Mouse (Mus musculus) mesoderm, embryonic 11.5 days (tissue): ENCODE data around the gene Dnajc8.
A peak's percentile ranks its signal among the peaks of the same experiment; 100 is the strongest.

Source experiments
- DNase-seq: peaks from one replicate; pipeline ENCODE4 v3.0.0-alpha.2; 2012; ENCODE audit warnings: low read depth, low spot score

Dnajc8 gene

DNA sequence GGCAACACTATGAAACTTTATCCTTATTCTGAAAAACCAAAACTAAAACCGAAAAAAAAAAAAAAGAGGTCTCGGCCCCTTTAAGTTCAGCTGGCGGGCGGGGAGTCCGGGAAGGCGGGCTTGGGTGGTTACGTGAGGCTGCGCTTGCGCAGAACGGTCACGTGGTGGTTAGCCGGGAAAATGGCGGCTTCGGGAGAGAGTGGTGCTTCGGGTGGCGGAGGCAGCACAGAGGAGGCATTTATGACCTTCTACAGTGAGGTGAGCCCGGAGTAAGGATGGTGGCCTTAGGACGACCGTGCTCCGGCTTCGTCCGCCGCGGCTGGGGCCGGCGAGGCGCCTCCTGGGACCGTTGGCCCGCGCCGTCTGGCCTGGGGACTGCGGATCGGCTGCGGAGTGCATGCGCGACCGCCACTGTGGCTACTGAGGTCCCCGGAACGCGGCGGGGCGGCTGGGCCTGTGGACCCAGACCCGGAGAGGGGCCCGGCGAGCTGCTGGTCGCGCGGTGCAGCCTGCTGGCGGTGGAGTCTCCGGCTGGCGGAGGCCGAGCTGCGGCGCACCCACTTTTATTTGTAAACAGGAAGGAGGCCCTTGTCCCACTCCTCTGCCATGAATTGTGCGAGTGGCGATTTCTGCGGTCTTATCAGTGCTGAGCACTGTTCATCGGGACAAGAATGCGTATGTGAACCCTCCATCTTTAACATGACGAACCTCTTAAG is at the start of gene Dnajc8:
Gene Dnajc8, plus strand, starts transcription at position 145 of the 716 bp plus-strand sequence.
- DNase-seq, result peak; percentile 95

DNA sequence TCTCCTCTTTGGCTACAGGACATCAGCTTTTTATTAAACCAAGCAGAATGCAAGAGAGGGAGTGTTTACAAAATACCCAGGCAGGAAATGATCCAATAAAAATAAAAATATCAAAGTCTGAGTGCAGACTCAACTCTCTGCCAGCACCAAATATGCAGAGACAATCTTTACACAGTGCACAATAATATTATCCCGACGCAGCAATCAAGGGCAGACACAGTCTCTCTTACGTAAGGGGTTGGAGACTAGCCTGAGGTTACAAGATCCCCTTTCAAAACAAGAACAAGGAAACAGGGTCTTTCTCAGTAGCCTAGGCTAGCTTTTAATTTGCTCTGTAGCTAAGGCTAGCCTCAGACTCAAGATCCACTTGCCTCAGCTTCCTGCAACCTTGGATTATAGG is 46.8 kb upstream of the Dnajc8 start:
- no peak for DNase-seq

DNA sequence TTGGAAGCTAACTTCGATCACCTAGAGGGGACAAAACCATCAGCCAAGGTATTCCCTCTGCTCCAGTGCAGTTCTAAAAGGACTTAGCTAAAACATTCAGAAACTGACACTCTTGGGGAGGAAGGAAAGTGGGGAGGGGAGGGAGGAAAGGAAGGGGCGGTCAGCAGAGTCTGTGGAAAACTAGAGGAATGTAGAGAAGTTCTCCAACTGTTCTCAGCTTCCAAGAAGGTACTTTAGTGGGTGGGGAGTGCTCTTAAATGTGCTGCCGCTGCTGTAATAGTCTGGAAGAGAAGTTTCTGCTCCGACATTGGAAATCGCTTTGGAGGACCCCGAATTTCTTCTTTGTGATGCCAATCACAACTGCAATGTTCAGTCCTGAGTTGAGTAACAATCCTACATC is 46.4 kb upstream of the Dnajc8 start:
- DNase-seq, result no peak

DNA sequence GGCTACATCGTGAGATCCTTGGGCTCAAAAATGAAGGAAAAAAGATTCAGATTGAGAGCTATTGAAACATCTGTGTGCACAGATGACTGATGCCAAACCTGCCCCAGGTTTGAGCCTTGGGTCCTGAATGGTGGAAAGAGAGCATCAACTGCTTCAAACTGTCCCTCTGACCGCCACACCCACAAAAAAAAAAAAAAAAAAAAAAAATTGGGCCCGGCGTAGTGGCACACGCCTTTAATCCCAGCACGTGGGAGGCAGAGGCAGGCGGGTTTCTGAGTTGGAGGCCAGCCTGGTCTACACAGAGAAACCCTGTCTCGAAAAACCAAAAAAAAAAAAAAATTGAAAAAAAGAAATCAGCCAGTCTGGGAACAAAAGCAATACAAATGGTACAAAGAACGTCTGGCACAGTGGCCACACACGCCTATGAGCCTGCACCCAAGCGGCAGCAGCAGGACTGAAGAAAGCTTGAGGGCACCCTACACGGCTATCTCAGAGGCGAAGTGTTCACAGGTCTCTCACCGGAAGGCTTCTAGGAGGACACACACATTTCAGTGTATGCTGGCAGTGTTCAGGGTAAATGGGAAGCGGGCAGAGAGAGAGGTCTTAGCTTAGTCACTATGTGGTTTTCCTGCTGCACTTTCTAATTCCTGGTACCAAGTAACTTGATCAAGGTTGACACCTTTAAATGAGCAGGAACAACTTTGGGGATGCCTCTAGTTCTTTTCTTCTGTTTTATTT is 44.9 kb upstream of the Dnajc8 start:
- DNase-seq, result no peak

DNA sequence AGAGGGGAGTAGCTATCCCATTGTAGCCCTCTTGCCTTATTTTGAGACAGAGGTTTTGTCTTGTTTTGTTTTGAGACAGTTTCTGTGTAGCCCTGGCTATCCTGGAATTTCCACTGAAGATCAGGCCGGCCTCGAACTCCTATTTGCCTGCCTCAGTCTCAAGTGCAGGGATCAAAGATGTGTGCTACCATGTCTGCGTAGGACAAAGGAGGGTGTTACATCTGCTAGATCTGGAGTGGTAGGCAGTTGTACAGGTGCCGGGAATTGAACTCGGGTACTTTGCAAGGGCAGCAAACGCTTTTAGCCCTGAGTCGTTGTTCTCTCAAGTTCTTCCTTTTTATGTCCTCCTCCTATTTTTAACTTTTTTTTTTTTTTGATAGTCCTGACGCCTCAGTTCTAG is 44.3 kb upstream of the Dnajc8 start:
- DNase-seq, result no peak

DNA sequence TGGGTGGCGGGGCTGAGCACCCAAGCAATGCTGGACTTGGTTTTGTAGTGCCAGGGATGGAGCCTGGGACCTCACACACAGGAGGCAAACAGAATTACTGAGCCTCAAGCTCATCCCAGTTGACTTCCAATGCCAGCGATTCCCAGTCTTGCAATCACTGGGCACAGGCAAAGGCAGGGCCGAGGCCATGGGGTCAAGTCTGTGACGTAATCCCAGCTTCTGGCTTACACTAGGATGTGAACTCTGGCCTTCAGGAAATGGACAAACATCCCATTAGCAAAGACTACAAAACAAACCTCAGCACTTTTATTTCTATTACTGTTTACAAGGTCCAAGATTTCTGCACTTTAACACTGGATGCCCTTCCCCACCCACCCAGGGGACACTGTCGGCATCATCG is 43.6 kb upstream of the Dnajc8 start:
- no peak for DNase-seq

DNA sequence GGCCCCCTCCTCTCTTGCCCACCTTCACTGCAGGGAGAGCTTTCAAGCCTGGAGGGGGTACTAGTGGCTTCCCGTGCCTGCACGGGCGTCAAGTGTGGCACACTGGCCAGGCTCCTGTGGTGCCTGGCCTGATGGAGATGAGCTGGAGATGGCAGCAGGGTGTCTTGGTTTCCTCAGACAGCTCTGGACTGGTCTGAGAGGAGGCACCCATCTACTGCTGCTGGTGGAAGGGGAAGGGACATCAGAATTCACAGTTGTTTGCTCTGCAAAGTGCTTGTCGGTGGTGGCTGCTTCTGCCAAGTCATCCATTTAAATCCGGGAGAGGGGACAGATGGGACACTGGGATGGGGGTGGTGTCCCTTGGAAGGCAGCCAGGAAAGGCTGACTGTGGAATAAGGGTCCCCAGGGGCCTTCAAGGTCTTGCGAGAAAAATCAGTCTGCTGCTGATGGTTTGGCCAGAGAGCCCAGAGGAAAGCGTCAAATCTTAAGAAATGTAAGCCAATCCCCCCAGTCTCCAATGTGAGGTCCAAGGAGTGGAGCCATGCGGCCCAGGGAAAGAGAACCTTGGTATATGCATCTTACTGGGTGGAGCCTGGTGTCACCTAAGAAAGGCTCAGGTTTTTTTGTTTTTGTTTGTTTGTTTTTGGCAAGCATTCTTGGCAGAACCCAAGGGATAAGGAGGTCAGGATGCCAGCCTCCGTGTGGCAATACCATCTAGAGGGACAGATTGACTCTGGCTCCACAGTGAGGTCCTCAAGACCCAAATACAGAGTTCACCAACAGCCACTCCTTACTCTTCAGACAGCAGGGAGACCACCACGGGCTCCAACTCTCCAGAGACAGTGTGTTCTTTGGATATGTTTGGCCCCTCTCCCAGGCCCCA is 42.9 kb upstream of the Dnajc8 start:
- no peak for DNase-seq

DNA sequence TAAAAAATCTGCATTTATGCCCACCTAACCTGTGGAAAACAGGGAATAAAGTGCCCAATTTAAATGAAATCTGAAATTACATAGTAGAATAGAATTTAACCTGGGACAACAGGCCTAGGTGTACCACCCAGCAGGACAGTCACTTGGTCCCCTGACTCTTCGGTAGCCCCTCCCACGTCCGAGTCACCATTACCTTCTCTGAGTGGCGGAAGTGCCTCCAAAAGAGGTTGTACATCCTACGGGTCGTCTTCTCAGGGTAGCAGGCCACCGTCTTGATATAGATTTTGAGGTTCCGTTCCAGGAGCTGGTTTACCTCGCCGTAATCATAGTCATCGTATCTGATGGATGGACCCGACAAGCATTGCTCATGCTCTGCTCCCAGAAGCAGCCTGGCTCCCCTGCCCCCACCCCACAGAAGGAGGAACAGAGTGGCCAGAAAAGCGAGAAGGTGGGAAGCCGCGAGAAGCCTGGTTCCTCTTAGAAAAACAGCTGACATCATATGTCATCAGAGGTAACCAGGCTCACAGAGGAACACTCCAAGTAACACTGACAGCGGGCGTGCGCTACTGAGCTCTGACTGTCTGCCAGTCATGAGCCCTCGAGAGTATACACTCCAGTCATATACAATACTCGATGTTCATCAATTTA is 41.0 kb upstream of the Dnajc8 start:
- no peak for DNase-seq

DNA sequence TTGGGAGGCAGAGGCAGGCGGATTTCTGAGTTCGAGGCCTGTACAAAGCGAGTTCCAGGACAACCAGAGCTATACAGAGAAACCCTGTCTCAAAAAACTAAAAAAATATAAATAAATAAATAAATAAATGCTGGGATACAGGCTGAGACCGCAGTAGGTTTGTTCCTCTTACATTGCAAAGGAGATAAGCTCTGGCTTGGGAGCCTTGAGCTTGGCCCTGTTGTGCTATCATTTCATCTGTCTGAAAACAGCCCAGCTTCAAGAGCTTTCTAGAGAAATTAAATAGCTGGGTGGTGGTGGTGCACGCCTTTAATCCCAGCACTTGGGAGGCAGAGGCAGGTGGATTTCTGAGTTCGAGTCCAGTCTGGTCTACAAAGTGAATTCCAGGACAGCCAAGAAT is 33.7 kb upstream of the Dnajc8 start:
- DNase-seq, result no peak

DNA sequence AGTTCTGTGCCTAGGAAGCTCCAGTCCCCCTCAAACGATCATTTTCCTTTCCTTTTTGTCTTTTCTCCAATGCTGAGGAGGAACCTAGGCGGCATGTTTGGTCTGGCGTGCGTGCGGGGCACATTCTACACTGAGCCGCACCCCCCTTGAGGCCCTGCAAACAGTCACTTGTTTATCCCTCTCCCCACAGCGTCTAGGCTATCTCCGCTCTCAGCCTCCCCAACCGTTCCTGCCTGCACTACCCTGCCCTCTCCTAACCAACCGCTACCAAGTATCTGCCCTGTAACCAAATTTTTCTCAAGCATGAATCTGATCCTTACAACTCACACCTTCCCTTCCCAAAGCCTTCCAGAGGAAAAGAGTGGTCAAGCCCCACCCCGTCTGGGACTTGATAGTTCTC is 32.0 kb upstream of the Dnajc8 start:
- DNase-seq, result no peak

DNA sequence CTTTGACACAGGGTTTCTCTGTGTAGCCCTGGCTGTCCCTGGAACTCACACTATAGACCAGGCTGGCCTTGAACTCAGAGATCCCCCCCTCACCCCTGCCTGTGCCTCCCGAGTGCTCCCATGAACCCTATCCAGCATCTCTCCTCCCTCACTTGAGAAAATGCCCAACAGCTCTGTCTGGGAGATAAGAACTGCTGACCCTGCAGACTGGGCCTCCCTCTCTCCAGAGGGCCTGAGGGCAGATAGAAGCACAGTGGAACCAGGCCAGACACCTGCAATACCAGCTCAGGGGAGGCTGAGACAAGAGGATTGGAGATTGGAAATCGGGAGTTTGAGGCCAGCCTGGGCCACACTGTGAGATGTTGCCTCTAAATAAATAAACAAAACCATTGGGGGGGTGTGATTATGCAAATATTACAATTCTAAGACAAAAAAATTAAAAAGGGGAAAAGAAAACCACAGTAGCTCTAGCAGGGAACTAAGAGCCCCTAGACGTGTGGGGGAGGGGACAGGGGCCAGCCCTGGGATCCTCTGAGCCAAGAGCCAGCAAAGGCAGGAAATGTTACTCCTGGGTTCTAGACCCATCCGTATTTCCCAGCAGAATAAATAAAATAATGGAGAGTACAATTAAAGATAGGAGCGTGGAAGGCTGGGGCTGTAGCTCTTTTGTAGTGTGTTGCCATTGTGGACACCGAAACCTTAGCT is 30.2 kb upstream of the Dnajc8 start:
- DNase-seq, result no peak

DNA sequence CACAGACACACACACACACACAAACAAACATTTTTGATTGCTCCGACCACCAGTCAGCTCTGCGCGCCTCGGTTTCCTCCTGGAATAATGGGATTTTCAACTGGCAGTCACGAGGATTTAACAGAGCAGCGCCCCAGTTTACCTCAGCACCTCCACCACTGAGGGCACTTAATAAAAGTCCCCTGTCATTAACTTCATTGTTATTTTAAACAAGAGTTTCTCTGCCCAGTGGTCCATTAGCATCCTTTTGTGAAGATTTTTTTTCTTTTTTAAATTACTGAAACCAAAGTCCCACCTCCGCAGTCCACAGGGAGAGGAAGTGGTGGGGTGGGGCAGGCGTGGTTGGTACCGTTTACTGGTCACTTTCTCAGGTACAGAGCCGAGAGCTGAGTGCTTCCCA is 29.6 kb upstream of the Dnajc8 start:
- DNase-seq, result no peak

DNA sequence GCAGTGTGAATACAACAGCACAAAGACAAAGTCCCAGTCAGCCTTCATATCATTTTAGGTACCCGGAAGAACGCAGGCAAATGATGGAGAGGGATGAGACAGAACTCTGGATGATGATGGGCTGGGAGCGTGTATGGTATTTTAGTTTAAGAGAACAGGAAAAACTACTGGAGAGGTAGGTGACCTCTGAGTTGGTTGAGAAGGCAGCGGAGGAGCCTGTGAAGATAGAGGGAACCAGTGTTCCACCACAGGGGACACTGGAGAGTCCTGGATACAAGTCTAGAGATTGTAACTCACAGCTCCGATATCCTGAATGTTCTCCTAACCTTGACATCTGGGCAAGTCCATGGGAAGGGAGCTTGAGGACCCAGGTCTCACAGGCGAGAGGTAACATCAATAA is 29.1 kb upstream of the Dnajc8 start:
- DNase-seq, result no peak

DNA sequence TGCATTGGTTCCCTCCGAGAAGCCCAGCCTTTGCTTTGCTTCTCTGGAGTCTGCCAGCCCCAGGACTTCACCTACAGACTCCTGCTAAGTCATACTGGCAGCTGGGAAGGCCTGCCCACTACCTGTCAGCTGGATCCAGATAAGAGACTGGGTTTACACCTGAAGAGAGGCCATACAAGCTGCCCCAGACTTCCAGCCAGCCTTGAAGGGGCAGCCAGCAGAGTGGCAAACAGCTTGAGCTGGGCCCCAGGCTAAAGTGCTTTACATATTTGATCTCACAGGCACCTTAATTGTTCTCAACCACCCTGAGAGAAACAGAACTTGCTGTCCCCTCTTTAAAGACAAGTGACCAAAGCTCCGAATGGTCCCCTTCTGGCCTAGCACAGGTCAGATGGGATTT is 28.1 kb upstream of the Dnajc8 start:
- no peak for DNase-seq

DNA sequence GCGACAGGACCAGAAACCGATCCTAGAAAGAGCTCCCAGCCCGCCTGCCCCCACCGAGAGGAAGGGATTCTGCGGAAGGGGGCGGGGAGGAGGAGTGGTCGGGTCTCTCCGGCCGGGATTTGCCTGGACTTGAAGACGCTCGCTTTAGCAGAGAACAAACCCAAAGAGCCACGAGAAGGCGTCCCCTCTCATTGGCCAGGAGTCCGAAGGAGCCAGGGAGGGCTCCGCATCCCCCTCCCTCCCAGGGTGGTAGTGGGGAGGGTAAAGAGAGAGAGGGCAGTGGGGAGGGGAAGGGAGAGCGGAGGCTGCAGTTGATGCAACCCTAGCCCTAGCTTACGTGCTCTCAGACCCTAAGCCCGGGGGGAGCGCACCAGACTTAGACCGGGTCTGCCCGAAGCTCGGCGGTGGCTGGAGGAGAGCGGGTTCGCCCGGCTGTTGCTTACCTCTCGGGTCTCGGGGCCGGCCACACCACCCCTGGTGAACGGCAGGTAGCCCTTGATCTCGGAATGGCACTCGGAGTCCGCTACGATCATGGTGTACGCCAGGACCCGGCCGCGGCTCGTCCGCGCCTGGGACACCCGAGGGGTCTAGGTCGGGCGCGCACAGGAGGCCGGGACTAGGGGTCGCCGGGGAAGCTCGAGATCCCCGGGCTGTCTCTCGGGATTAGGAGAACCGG is 25.6 kb upstream of the Dnajc8 start:
- DNase-seq, result peak; percentile 93

DNA sequence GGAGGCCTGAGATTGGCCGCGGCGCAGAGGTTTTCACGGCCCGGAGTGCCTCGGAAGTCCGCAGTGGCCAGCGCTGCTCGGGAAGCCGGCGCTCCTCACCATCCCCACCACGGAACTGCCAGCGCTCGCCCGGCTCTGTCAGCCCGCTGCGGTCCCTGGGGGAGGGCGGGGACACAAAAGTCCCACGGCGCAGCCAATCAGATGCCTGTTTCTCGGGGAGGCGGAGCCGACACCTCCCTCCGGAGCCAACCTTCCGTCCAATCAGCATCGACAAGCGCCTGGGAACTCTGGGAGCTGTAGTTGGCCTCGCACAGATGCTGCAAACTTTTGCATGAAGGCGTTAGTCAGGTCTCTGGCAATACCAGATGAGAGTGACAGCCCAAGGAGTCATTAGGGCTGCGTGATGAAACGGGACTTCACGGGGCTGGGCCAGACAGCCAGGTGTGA is 25.0 kb upstream of the Dnajc8 start, which contains the start of gene Sesn2:
Gene Sesn2, minus strand, starts transcription at position 150 of the 447 bp plus-strand sequence.
- DNase-seq, result peak; percentile 98

DNA sequence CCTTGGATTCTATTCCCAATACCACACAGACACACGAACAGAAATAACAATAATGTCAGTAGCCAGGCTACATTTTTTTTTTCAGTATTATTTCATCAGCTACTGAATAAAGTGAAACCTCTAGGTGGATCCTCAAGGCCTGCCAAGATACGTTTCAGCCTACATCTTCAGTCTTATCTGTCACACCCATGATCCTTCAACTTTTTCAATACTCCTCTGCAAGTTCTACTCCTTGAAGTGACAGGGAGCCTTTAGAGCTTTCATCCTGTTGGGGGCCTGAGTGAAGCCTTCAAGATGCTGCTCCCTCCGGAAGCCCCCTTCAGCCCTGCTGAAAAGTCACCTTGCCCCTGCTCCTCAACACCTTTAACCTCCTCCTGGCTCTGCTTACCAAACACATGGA is 23.3 kb upstream of the Dnajc8 start:
- no peak for DNase-seq

DNA sequence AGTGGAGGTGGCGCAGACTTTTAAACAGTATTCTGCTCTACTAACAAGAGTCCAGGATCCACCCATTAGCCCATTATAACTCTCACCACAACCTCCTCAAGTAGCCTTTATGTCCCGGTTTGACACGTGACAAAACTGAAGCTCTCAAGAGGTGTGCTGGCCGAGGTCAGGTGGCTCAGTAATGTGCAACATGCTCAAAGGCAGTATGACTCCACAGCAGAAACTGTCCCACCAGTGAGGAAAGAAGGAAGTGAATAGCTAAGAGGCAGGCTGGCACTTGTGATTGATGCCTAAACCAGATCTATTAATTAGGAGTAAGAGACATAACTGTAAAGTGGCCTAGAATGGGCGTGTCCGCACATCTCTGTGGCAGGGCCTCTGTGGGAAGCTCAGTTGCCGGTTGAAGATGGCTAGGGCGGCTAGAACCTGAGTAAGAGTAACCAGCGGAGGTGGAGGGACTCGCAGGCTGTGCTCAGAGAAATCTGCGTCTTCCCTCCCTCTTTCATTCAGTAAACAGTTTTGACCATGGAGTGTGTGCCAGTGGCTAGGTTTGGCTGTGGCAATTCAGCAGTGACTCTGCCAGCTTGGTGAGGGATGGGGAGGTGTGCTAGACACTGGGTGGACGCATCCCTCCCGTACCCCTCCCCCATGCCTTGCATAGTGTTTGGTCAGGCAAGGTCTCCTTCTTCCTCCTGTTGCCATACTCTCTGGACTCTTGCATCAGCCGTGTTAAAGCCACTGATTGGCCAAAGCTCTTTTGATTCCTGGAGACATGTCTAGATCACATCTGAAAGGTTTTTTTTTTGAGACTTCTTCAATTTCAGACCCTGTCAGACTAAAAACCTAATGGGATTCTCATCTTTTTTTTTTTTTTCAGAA is 21.7 kb upstream of the Dnajc8 start:
- no peak for DNase-seq

DNA sequence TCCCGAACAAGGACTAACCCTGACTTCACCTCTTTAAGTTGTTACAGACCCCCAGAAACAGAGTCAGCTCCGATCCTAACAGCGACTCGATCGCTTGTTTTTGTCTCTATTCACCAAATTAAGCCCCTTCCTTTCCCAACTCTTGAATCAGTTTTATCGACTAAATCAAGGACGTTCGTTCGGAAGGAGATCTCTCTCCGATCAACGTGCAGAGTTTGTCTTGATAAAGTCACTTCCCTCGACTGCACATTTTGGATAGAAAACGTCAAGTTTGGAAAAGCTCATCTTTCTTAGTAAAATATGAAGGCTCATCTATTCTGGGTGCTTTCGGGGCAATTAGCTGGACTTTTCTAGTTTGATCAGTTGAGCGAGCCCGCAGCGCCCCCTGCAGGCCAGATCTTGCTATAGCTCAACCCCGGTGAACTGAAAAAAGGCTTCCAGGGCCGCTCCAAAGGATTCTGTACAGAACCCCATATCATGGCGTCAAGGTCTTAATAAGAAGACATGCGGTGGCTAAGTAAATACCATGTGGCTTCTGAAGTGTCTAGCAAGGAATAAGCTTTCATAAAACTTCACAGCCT is 20.7 kb upstream of the Dnajc8 start:
- peak; percentile 86 for DNase-seq
